Mouse (Mus musculus): ENCODE measurements around the gene Ambra1. TPM values are rescaled to one million over a fixed set of nuclear protein-coding genes. Genes with fewer than 3 reads are reported as not detected.

Ambra1 gene
- total and polyA plus RNA-seq, 3 experiments: 12.7 to 15.3 (median 14.7) TPM

GRCm38 (mm10) chr2:91791621-91792020 lies 61.7 kb downstream of the Ambra1 start:
- no peak overlapping the region for H3K27ac ChIP-seq
- no peak for TF ChIP-seq EP300 (IDR thresholded peaks at IDR 0.05; ENCODE audit: insufficient read depth, low read depth, low read length)
- TF ChIP-seq POLR2A (IDR thresholded peaks at IDR 0.05; ENCODE audit: insufficient read depth, low read depth, low read length): no peak
- no peak for TF ChIP-seq CTCF (IDR thresholded peaks at IDR 0.05)
- DNase-seq: no peak
- WGBS: 32% methylated on average over 2 of the region's 2 CpGs
- intact Hi-C loops (cut with DNase I): no loop called here
- H3K4me1 ChIP-seq (ENCODE audit: control insufficient read depth, insufficient read depth, low read length): peaks cover 2% of the 10 kb centered on the region; the same call in 1 of the 2 replicates
- H3K79me2 ChIP-seq (replicated peaks; ENCODE audit: control insufficient read depth, insufficient read depth, low read length): no peaks in the 10 kb centered on the region; the same call in 1 of the 2 replicates
- no peak overlapping the region for H3K4me3 ChIP-seq
- no peak overlapping the region for H3K9ac ChIP-seq (ENCODE audit: low read depth, low read length)
- peaks cover 4% of the 10 kb centered on the region; the same call in 1 of the 2 replicates for H3K36me3 ChIP-seq (ENCODE audit: control insufficient read depth, insufficient read depth, low read length)
- H3K27me3 ChIP-seq (ENCODE audit: control insufficient read depth, insufficient read depth, low read length): no peaks in the 10 kb centered on the region

DNA sequence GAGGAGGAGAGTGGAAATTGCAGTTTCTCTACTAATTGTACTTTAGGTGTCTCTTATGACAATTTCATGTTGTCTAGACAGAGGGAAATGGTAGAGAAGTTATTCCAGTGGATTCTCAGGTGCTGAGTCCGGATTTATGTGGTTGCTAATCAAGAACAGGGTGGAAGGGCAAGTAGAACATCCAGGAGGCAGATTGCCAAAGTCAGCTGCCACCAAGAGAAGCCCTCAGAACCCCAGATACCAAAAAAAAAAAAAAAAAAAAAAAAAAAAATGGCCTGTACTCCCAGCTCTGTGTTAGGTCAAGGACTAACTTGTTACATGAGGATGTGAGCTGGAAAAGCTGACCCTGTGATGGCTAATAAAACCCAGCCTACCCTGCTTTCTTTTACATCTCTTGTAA lies 62.4 kb downstream of the Ambra1 start:
- Histone ChIP-seq H3K27me3 (ENCODE audit: control insufficient read depth, insufficient read depth, low read length) (no peaks in the 10 kb centered on the region), H3K27ac (no peak overlapping the region), H3K36me3 (ENCODE audit: control insufficient read depth, insufficient read depth, low read length) (peaks cover 4% of the 10 kb centered on the region; the same call in 1 of the 2 replicates), H3K79me2 (replicated peaks; ENCODE audit: control insufficient read depth, insufficient read depth, low read length) (no peaks in the 10 kb centered on the region; the same call in 1 of the 2 replicates), H3K4me1 (ENCODE audit: control insufficient read depth, insufficient read depth, low read length) (peaks cover 2% of the 10 kb centered on the region; the same call in 1 of the 2 replicates), H3K4me3 (no peak overlapping the region), H3K9ac (ENCODE audit: low read depth, low read length) (no peak overlapping the region)
- TF ChIP-seq POLR2A (IDR thresholded peaks at IDR 0.05; ENCODE audit: insufficient read depth, low read depth, low read length): no peak
- TF ChIP-seq CTCF (IDR thresholded peaks at IDR 0.05): no peak
- no peak for TF ChIP-seq EP300 (IDR thresholded peaks at IDR 0.05; ENCODE audit: insufficient read depth, low read depth, low read length)
- WGBS: 81% methylated on average over 1 of the region's 1 CpGs
- intact Hi-C loops (cut with DNase I): no loop called here
- no peak for DNase-seq

- intact Hi-C loops (cut with DNase I): no loop called here
- WGBS: 38% methylated on average over 2 of the region's 2 CpGs
- Histone ChIP-seq H3K27me3 (ENCODE audit: control insufficient read depth, insufficient read depth, low read length) (no peaks in the 10 kb centered on the region), H3K36me3 (ENCODE audit: control insufficient read depth, insufficient read depth, low read length) (peaks cover 4% of the 10 kb centered on the region; the same call in 1 of the 2 replicates), H3K9ac (ENCODE audit: low read depth, low read length) (no peak overlapping the region), H3K27ac (no peak overlapping the region), H3K4me1 (ENCODE audit: control insufficient read depth, insufficient read depth, low read length) (peaks cover 2% of the 10 kb centered on the region; the same call in 1 of the 2 replicates), H3K4me3 (no peak overlapping the region), H3K79me2 (replicated peaks; ENCODE audit: control insufficient read depth, insufficient read depth, low read length) (no peaks in the 10 kb centered on the region; the same call in 1 of the 2 replicates)
- TF ChIP-seq POLR2A (IDR thresholded peaks at IDR 0.05; ENCODE audit: insufficient read depth, low read depth, low read length): no peak
- TF ChIP-seq EP300 (IDR thresholded peaks at IDR 0.05; ENCODE audit: insufficient read depth, low read depth, low read length): no peak
- no peak for TF ChIP-seq CTCF (IDR thresholded peaks at IDR 0.05)
- no peak for DNase-seq
Observed at GRCm38 (mm10) chr2:91794466-91794865, 64.5 kb downstream of the Ambra1 start.

DNA sequence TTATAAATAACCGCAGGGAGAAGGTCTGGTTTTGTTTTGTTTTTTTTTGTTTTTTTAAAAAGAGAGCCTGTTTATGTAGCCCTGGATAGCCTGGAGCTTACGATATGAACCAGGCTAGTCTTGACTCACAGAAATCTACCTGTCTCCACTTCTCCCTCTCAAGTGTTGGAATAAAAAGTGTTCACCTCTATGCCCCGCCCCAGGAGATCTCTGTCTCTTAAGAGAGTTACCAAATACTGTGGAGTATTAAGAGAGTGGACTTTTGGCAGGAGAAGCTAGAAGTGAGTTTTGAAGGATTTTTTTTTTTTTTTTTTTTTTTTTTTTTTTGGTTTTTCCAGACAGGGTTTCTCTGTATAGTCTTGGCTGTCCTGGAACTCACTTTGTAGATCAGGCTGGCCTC lies 65.2 kb downstream of the Ambra1 start:
- H3K79me2 ChIP-seq (replicated peaks; ENCODE audit: control insufficient read depth, insufficient read depth, low read length): no peaks in the 10 kb centered on the region; the same call in 1 of the 2 replicates
- intact Hi-C loops (cut with DNase I): no loop called here
- WGBS: 84% methylated on average over 3 of the region's 3 CpGs
- peaks cover 4% of the 10 kb centered on the region; the same call in 1 of the 2 replicates for H3K36me3 ChIP-seq (ENCODE audit: control insufficient read depth, insufficient read depth, low read length)
- no peak overlapping the region for H3K27ac ChIP-seq
- TF ChIP-seq CTCF (IDR thresholded peaks at IDR 0.05) (no peak), EP300 (IDR thresholded peaks at IDR 0.05; ENCODE audit: insufficient read depth, low read depth, low read length) (no peak), POLR2A (IDR thresholded peaks at IDR 0.05; ENCODE audit: insufficient read depth, low read depth, low read length) (no peak)
- no peak for DNase-seq
- H3K4me3 ChIP-seq: no peak overlapping the region
- no peak overlapping the region for H3K9ac ChIP-seq (ENCODE audit: low read depth, low read length)
- peaks cover 2% of the 10 kb centered on the region; the same call in 1 of the 2 replicates for H3K4me1 ChIP-seq (ENCODE audit: control insufficient read depth, insufficient read depth, low read length)
- no peaks in the 10 kb centered on the region for H3K27me3 ChIP-seq (ENCODE audit: control insufficient read depth, insufficient read depth, low read length)

- DNase-seq: no peak
- Histone ChIP-seq H3K36me3 (ENCODE audit: control insufficient read depth, insufficient read depth, low read length) (peaks cover 3% of the 10 kb centered on the region; the same call in 1 of the 2 replicates), H3K27me3 (ENCODE audit: control insufficient read depth, insufficient read depth, low read length) (no peaks in the 10 kb centered on the region), H3K27ac (no peak overlapping the region), H3K4me1 (ENCODE audit: control insufficient read depth, insufficient read depth, low read length) (no peaks in the 10 kb centered on the region), H3K79me2 (replicated peaks; ENCODE audit: control insufficient read depth, insufficient read depth, low read length) (no peaks in the 10 kb centered on the region), H3K4me3 (no peak overlapping the region), H3K9ac (ENCODE audit: low read depth, low read length) (no peak overlapping the region)
- TF ChIP-seq EP300 (IDR thresholded peaks at IDR 0.05; ENCODE audit: insufficient read depth, low read depth, low read length) (no peak), POLR2A (IDR thresholded peaks at IDR 0.05; ENCODE audit: insufficient read depth, low read depth, low read length) (no peak), CTCF (IDR thresholded peaks at IDR 0.05) (no peak)
- intact Hi-C loops (cut with DNase I): no loop called here
- WGBS: 93% methylated on average over 6 of the region's 6 CpGs
Observed at GRCm38 (mm10) chr2:91811433-91811832, 81.5 kb downstream of the Ambra1 start.

GRCm38 (mm10) chr2:91816741-91817140 lies 86.8 kb downstream of the Ambra1 start:
- intact Hi-C loops (cut with DNase I): no loop called here
- Histone ChIP-seq H3K27me3 (ENCODE audit: control insufficient read depth, insufficient read depth, low read length) (no peaks in the 10 kb centered on the region), H3K4me1 (ENCODE audit: control insufficient read depth, insufficient read depth, low read length) (no peaks in the 10 kb centered on the region), H3K9ac (ENCODE audit: low read depth, low read length) (no peak overlapping the region), H3K27ac (peak overlapping the region; percentile 10; the same call in 1 of the 2 replicates), H3K79me2 (replicated peaks; ENCODE audit: control insufficient read depth, insufficient read depth, low read length) (no peaks in the 10 kb centered on the region), H3K36me3 (ENCODE audit: control insufficient read depth, insufficient read depth, low read length) (peaks cover 6% of the 10 kb centered on the region), H3K4me3 (no peak overlapping the region)
- DNase-seq: peak; percentile 25 to 37
- TF ChIP-seq EP300 (IDR thresholded peaks at IDR 0.05; ENCODE audit: insufficient read depth, low read depth, low read length) (no peak), CTCF (IDR thresholded peaks at IDR 0.05) (no peak), POLR2A (IDR thresholded peaks at IDR 0.05; ENCODE audit: insufficient read depth, low read depth, low read length) (no peak)

All from heart, adult 2 months (tissue).